Mouse (Mus musculus) limb, embryonic 12.5 days (tissue): Measurements from ENCODE around the gene Tmc1. TPM values are rescaled to one million over a fixed set of nuclear protein-coding genes. Genes with fewer than 3 reads are reported as not detected.
A peak's percentile ranks its signal among the peaks of the same experiment; 100 is the strongest.

Experiments
- ATAC-seq: fragments of 200-750 bp; cut with Nextera tagmentation; 2 replicates; pipeline ENCODE4 v1.8.0; 2017; ENCODE audit warnings: low read depth, moderate TSS enrichment; ENCODE audit not compliant: insufficient number of reproducible peaks, insufficient read depth, low FRiP score, low TSS enrichment
- H3K27ac ChIP-seq: fragments of 300-500 bp; sonication (generic); 2 replicates; pipeline ENCODE4 v1.5.1; 2016; ENCODE audit warnings: mild to moderate bottlenecking, moderate library complexity
- H3K27me3 ChIP-seq: fragments of 300-500 bp; sonication (generic); 2 replicates; pipeline ENCODE4 v1.6.1; 2016; ENCODE audit warnings: mild to moderate bottlenecking, moderate library complexity
- H3K36me3 ChIP-seq: fragments of 300-500 bp; sonication (generic); 2 replicates; pipeline ENCODE4 v1.6.1; 2016; ENCODE audit warnings: mild to moderate bottlenecking, moderate library complexity
- H3K4me1 ChIP-seq: fragments of 300-500 bp; sonication (generic); replicated peaks from 2 replicates; pipeline ENCODE4 v1.6.1; 2016
- H3K4me2 ChIP-seq: fragments of 300-500 bp; sonication (generic); 2 replicates; pipeline ENCODE4 v1.6.1; 2016; ENCODE audit warnings: mild to moderate bottlenecking, moderate library complexity
- H3K4me3 ChIP-seq: fragments of 300-500 bp; sonication (generic); replicated peaks from 2 replicates; pipeline ENCODE4 v1.5.1; 2016; ENCODE audit warnings: mild to moderate bottlenecking
- H3K9ac ChIP-seq: fragments of 300-500 bp; sonication (generic); replicated peaks from 2 replicates; pipeline ENCODE4 v1.6.1; 2016; ENCODE audit warnings: mild to moderate bottlenecking, moderate library complexity
- H3K9me3 ChIP-seq: fragments of 300-500 bp; sonication (generic); 2 replicates; pipeline ENCODE4 v1.6.1; 2016; ENCODE audit warnings: mild to moderate bottlenecking, moderate library complexity
- WGBS: fragments of 180-500 bp; shearing (Covaris S2); methylation state at CpG from one replicate; pipeline ENCODE4 v1.1.7; 2016; 5-methylcytosine and 5-hydroxymethylcytosine counted together
- polyA plus RNA-seq: library from polyadenylated mRNA; unstranded; fragments of >200 nt; fragmentation: Nextera tagmentation; extraction: Ambion mirVana; gene quantifications from 2 replicates; pipeline ENCODE4 v1.2.1, GENCODE M21; 2016

Gene Tmc1
- polyA plus RNA-seq = 0.06 and 0.10 TPM in 2 replicates

DNA sequence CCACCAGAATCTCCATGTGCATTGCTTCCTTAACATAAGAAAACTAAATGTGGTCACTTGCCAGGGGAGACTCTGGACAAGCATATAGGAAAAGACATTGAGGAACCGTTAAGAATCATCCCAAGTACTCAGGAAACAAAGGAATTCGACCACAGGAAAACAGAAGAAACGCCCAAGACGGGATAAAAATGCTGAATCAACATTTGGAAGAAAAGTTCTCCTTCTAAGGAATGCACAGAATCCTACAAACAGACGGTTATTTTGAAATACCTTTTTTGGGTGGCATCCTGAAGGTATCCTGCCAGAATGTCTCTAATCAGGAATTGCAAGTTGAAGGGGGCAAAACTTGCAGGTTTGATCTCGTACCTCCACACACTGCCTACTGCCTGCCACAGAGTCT lies at the start of gene Tmc1:
Gene Tmc1 (minus strand): TSS at position 329 of the 400 bp plus-strand sequence.
- Histone ChIP-seq H3K4me3 (no peak within 1 kb of the TSS), H3K36me3 (no peaks in the 10 kb centered on the region), H3K4me2 (no peak within 1 kb of the TSS), H3K27ac (no peak within 1 kb of the TSS), H3K4me1 (no peaks in the 10 kb centered on the region), H3K9me3 (0 out of 2 replicates have a peak, but pooled peaks cover 9% of the 10 kb centered on the region), H3K9ac (no peak within 1 kb of the TSS), H3K27me3 (no peaks in the 10 kb centered on the region)
- WGBS = 80% methylated on average over 6 of the region's 6 CpGs
- no peak for ATAC-seq

GRCm38 (mm10) chr19:21001552-21001951 lies 47.5 kb upstream of the Tmc1 start:
- Histone ChIP-seq H3K9ac (no peak overlapping the region), H3K36me3 (no peaks in the 10 kb centered on the region), H3K27me3 (no peaks in the 10 kb centered on the region), H3K9me3 (peaks cover 4% of the 10 kb centered on the region; the same call in 1 of the 2 replicates), H3K4me3 (no peak overlapping the region), H3K4me2 (no peak overlapping the region), H3K4me1 (no peaks in the 10 kb centered on the region), H3K27ac (no peak overlapping the region)
- no peak for ATAC-seq

DNA sequence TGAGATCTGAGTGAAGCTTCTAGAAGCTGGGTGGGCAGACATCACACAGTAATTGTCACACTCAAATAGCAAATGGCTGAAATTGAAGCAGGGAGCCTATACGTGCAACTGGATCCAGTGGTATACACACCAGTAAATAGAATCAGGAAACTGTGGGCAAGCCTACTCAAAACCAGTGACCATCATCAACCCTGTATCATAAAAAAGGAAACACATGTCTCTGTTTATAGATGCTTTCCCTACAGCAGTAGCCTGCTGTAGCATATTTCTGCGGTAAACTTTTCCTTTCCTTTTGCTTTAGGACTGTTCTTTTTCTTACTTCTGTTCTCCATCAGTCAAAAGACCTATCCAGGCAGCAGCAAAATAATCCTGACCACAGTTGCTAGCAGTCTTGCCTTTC lies 25.2 kb upstream of the Tmc1 start:
- WGBS = 90% methylated on average over 2 of the region's 2 CpGs
- Histone ChIP-seq H3K4me3 (no peak overlapping the region), H3K36me3 (no peaks in the 10 kb centered on the region), H3K27ac (no peak overlapping the region), H3K9ac (no peak overlapping the region), H3K9me3 (no peaks in the 10 kb centered on the region), H3K4me1 (no peaks in the 10 kb centered on the region), H3K27me3 (no peaks in the 10 kb centered on the region), H3K4me2 (no peak overlapping the region)
- no peak for ATAC-seq

GRCm38 (mm10) chr19:20978148-20978547 lies 24.1 kb upstream of the Tmc1 start:
- Histone ChIP-seq H3K4me1 (no peaks in the 10 kb centered on the region), H3K4me3 (no peak overlapping the region), H3K27ac (no peak overlapping the region), H3K9me3 (no peaks in the 10 kb centered on the region), H3K36me3 (no peaks in the 10 kb centered on the region), H3K27me3 (no peaks in the 10 kb centered on the region), H3K4me2 (no peak overlapping the region), H3K9ac (no peak overlapping the region)
- ATAC-seq = no peak
- WGBS = 32% methylated on average over 1 of the region's 1 CpGs

DNA sequence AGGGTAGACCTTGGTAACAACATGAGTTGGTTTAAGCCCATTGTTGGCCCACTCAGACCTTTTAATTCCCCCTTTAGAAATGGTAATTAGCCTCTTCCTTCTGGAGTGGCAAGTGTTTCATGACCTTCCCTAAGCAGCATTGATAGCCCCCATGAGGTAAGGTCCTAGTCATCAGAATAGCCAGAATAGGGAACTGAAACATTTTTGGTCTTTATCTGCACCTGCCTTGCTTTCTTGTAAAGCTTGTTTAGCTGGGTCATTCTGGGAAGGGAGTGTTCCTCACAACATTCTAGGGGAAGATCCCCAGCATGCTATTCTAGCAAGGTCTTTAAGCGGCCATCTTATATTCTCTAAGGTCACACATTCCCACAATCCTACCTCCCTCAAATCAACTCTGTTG lies 17.9 kb upstream of the Tmc1 start:
- WGBS = 100% methylated on average over 1 of the region's 1 CpGs
- Histone ChIP-seq H3K4me2 (no peak overlapping the region), H3K27ac (no peak overlapping the region), H3K4me3 (no peak overlapping the region), H3K4me1 (no peaks in the 10 kb centered on the region), H3K27me3 (no peaks in the 10 kb centered on the region), H3K9ac (no peak overlapping the region), H3K36me3 (no peaks in the 10 kb centered on the region), H3K9me3 (no peaks in the 10 kb centered on the region)
- ATAC-seq = no peak

DNA sequence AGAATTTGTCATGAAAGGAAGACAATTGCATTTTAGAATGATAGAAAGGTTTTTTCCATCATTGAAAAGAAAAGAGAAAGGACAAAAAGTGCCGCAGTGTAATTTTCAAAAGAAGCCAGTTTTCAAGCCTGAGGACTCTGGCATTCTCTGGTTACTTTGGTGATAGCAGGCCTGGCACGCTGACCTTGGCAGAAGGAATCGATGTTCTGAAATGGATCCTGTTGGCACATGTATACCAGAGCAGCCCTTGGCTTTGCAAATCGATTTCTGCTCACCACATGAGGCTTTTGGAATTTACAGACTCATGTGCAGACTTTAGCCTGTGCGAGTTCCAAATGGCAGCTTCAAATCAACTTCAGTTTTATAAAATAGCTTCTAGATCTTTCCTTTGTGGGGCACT lies 813 bp upstream of the Tmc1 start:
- 0 out of 2 replicates have a peak, but pooled peaks cover 9% of the 10 kb centered on the region for H3K9me3 ChIP-seq
- ATAC-seq = no peak
- 92% methylated on average over 5 of the region's 5 CpGs for WGBS
- H3K27ac ChIP-seq = no peak overlapping the region
- no peak overlapping the region for H3K9ac ChIP-seq
- H3K4me1 ChIP-seq = no peaks in the 10 kb centered on the region
- H3K36me3 ChIP-seq = no peaks in the 10 kb centered on the region
- no peaks in the 10 kb centered on the region for H3K27me3 ChIP-seq
- no peak overlapping the region for H3K4me3 ChIP-seq
- no peak overlapping the region for H3K4me2 ChIP-seq

DNA sequence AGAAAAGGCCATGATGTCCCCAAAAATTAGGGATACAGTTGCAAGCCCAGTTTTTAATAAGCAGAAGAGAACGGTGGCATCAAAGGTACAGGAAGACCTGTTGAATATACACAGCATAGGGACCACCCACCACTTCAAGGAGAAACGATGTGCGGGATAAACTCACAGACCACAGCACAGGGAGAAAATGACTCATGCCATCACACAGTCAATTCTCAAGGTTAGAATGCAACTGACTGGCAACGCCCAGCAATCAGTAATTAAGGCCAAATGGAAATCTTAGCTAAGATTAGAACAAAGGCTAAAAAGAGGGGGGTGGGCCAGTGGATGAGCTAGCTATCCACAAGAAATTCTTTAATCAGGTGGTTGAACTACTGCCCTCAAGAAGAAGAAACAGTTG lies 9.6 kb downstream of the Tmc1 start:
- H3K36me3 ChIP-seq = no peaks in the 10 kb centered on the region
- H3K9me3 ChIP-seq = no peaks in the 10 kb centered on the region
- no peak overlapping the region for H3K27ac ChIP-seq
- no peak for ATAC-seq
- no peak overlapping the region for H3K4me2 ChIP-seq
- no peaks in the 10 kb centered on the region for H3K4me1 ChIP-seq
- H3K9ac ChIP-seq = no peak overlapping the region
- no peaks in the 10 kb centered on the region for H3K27me3 ChIP-seq
- WGBS = 42% methylated on average over 4 of the region's 4 CpGs
- H3K4me3 ChIP-seq = no peak overlapping the region

DNA sequence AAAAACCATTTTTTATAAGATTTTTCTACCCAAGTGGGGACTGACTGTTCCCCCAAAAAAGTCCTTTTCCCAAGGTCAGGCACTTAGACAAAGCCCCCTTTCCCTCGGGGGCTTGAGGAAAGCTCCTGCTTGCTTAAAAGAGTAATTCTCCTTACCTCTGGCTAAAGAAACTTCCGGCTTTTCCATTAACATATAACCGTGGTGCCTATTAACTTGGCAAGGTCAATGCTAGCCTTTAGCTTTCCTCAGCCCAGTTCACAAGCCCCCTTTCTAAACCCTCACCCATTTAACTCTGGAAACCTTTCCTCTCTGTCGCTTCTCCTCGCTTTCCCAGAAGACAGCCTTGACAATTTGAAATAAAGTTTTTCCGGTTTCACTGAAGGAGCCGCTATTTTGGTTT lies 29.7 kb downstream of the Tmc1 start:
- Histone ChIP-seq H3K9ac (no peak overlapping the region), H3K4me3 (no peak overlapping the region), H3K36me3 (no peaks in the 10 kb centered on the region), H3K9me3 (no peaks in the 10 kb centered on the region), H3K4me1 (peaks cover 13% of the 10 kb centered on the region), H3K27ac (no peak overlapping the region), H3K4me2 (peak overlapping the region; percentile 33; the same call in 1 of the 2 replicates), H3K27me3 (no peaks in the 10 kb centered on the region)
- ATAC-seq = no peak
- 36% methylated on average over 7 of the region's 7 CpGs for WGBS

- ATAC-seq = peak; percentile 71; the same call in 1 of the 2 replicates
These were observed 30.4 kb downstream of the Tmc1 start for GRCm38 (mm10) chr19:20923336-20924211.

GRCm38 (mm10) chr19:20918241-20918640 lies 35.8 kb downstream of the Tmc1 start:
- Histone ChIP-seq H3K4me2 (no peak overlapping the region), H3K4me3 (no peak overlapping the region), H3K27ac (no peak overlapping the region), H3K27me3 (no peaks in the 10 kb centered on the region), H3K9ac (no peak overlapping the region), H3K36me3 (no peaks in the 10 kb centered on the region), H3K4me1 (peaks cover under 1% of the 10 kb centered on the region), H3K9me3 (no peaks in the 10 kb centered on the region)
- 86% methylated on average over 4 of the region's 4 CpGs for WGBS
- no peak for ATAC-seq

More at GRCm38 (mm10) chr19:20923336-20924211, 30.4 kb downstream of the Tmc1 start:
- peaks cover 13% of the 10 kb centered on the region for H3K4me1 ChIP-seq
- H3K27ac ChIP-seq = no peak overlapping the region
- H3K9ac ChIP-seq = no peak overlapping the region
- H3K4me3 ChIP-seq = no peak overlapping the region
- peak overlapping the region; percentile 33 for H3K4me2 ChIP-seq
- H3K9me3 ChIP-seq = no peaks in the 10 kb centered on the region
- no peaks in the 10 kb centered on the region for H3K36me3 ChIP-seq
- 8% methylated on average over 10 of the region's 10 CpGs for WGBS
- H3K27me3 ChIP-seq = no peaks in the 10 kb centered on the region

- no peaks in the 10 kb centered on the region for H3K9me3 ChIP-seq
- no peak for ATAC-seq
- no peaks in the 10 kb centered on the region for H3K27me3 ChIP-seq
- H3K36me3 ChIP-seq = no peaks in the 10 kb centered on the region
- no peak overlapping the region for H3K9ac ChIP-seq
- no peak overlapping the region for H3K4me3 ChIP-seq
- WGBS = 98% methylated on average over 2 of the region's 2 CpGs
- H3K4me1 ChIP-seq = no peaks in the 10 kb centered on the region
- H3K4me2 ChIP-seq = no peak overlapping the region
- no peak overlapping the region for H3K27ac ChIP-seq
These were observed 38.9 kb downstream of the Tmc1 start for GRCm38 (mm10) chr19:20915151-20915550.

DNA sequence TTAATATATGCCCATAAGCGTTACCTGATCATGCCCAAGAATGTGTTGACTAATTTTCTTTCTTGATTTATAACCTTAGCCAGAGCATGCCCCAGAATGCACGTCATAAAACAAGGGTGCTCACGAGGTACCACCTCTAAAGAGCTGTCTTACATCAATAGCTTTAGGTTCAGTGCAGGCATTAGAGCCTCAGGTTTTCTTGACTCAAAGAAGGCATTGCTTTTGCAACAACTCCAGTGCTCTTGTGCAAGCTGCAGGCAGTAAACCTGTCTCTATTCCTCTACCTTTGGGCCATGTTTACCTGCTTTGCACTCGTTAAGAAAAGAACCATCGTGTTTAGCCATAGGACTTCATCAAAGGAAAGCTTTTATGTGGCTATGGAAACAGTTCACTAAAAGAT lies 43.6 kb downstream of the Tmc1 start:
- no peak overlapping the region for H3K27ac ChIP-seq
- H3K9me3 ChIP-seq = no peaks in the 10 kb centered on the region
- no peak overlapping the region for H3K4me3 ChIP-seq
- no peak for ATAC-seq
- no peaks in the 10 kb centered on the region for H3K36me3 ChIP-seq
- no peak overlapping the region for H3K4me2 ChIP-seq
- H3K27me3 ChIP-seq = no peaks in the 10 kb centered on the region
- no peaks in the 10 kb centered on the region for H3K4me1 ChIP-seq
- H3K9ac ChIP-seq = no peak overlapping the region
- WGBS = 30% methylated on average over 5 of the region's 5 CpGs
